8 mouse cellular contexts compared by ENCODE assay signal in genomic region chr6:52002676-52003075, GRCm38 (mm10). TPM values are rescaled to one million over a fixed set of nuclear protein-coding genes. Genes with fewer than 3 reads are reported as not detected.
DNase-seq lines count a peak whose midpoint lies in the region; ATAC-seq lines count a peak whose summit lies in the region.

No protein-coding gene starts in this region.

- ATAC-seq in heart, embryonic 11.5 days (replicated peaks; ENCODE audit: insufficient number of reproducible peaks, low FRiP score, low TSS enrichment), result no peak
- ATAC-seq in kidney, embryonic 14.5 days (ENCODE audit: low FRiP score, low TSS enrichment), result no peak
- ATAC-seq in neural tube, embryonic 14.5 days (ENCODE audit: low read depth), result no peak

- no peak overlapping the region for H3K9ac ChIP-seq in heart, embryonic 11.5 days (ENCODE audit: low read depth, low read length)
- no peak overlapping the region for H3K9ac ChIP-seq in kidney, embryonic 14.5 days (ENCODE audit: low read depth, low read length)
- no peak overlapping the region for H3K9ac ChIP-seq in neural tube, embryonic 14.5 days (replicated peaks; ENCODE audit: low read depth, low read length)

- H3K36me3 ChIP-seq in heart, embryonic 11.5 days (ENCODE audit: control insufficient read depth, insufficient read depth, low read length), result no peaks in the 10 kb centered on the region
- no peaks in the 10 kb centered on the region for H3K36me3 ChIP-seq in kidney, embryonic 14.5 days (ENCODE audit: control insufficient read depth, insufficient read depth, low read length)
- no peaks in the 10 kb centered on the region for H3K36me3 ChIP-seq in neural tube, embryonic 14.5 days (ENCODE audit: control insufficient read depth, insufficient read depth, low read length)

- 37% methylated on average over 8 of the region's 8 CpGs for WGBS in heart, embryonic 11.5 days (ENCODE audit: insufficient replicate concordance)
- 16% methylated on average over 8 of the region's 8 CpGs for WGBS in kidney, embryonic 14.5 days
- WGBS in neural tube, embryonic 14.5 days, result 4% methylated on average over 8 of the region's 8 CpGs

- no peaks in the 10 kb centered on the region for H3K9me3 ChIP-seq in heart, embryonic 11.5 days (replicated peaks; ENCODE audit: control insufficient read depth, low read length)
- H3K9me3 ChIP-seq in kidney, embryonic 14.5 days (ENCODE audit: control insufficient read depth, low read length), result no peaks in the 10 kb centered on the region
- H3K9me3 ChIP-seq in neural tube, embryonic 14.5 days (ENCODE audit: control insufficient read depth, low read length), result no peaks in the 10 kb centered on the region

- H3K4me1 ChIP-seq in heart, embryonic 11.5 days (ENCODE audit: control insufficient read depth, insufficient read depth, low read length), result peaks cover 4% of the 10 kb centered on the region; the same call in 1 of the 2 replicates
- peaks cover 19% of the 10 kb centered on the region for H3K4me1 ChIP-seq in kidney, embryonic 14.5 days (ENCODE audit: control insufficient read depth, insufficient read depth, low read length)
- H3K4me1 ChIP-seq in neural tube, embryonic 14.5 days (ENCODE audit: control insufficient read depth, insufficient read depth, low read length), result peaks cover 21% of the 10 kb centered on the region

- peaks cover 34% of the 10 kb centered on the region for H3K27me3 ChIP-seq in heart, embryonic 11.5 days (ENCODE audit: control insufficient read depth, insufficient read depth, low read length)
- no peaks in the 10 kb centered on the region; the same call in none of the 2 replicates for H3K27me3 ChIP-seq in kidney, embryonic 14.5 days (ENCODE audit: control insufficient read depth, insufficient read depth, low read length)
- H3K27me3 ChIP-seq in neural tube, embryonic 14.5 days (ENCODE audit: control insufficient read depth, insufficient read depth, low read length), result no peaks in the 10 kb centered on the region

- H3K27ac ChIP-seq in heart, embryonic 11.5 days (ENCODE audit: low read depth, low read length), result no peak overlapping the region
- no peak overlapping the region for H3K27ac ChIP-seq in kidney, embryonic 14.5 days (ENCODE audit: low read depth, low read length)
- no peak overlapping the region for H3K27ac ChIP-seq in neural tube, embryonic 14.5 days (ENCODE audit: low read depth, low read length)

- DNase-seq in heart, postnatal 4 days, result peak; percentile 40
- peak; percentile 9 for DNase-seq in urinary bladder, postnatal 25 days (ENCODE audit: low spot score)
- DNase-seq in urinary bladder, postnatal 4 days (ENCODE audit: low spot score in 2 of 2), result no peak
- DNase-seq in gastrocnemius, postnatal 10 days, result no peak
- DNase-seq in spleen, adult 18-20 months, result no peak

- H3K4me2 ChIP-seq in heart, embryonic 11.5 days, result no peak overlapping the region
- peak overlapping the region; percentile 22; the same call in 1 of the 2 replicates for H3K4me2 ChIP-seq in kidney, embryonic 14.5 days (replicated peaks; ENCODE audit: low read depth, low read length)
- H3K4me2 ChIP-seq in neural tube, embryonic 14.5 days (ENCODE audit: low read depth, low read length), result peak overlapping the region; percentile 33

- H3K4me3 ChIP-seq in heart, embryonic 11.5 days (ENCODE audit: low read depth, low read length), result no peak overlapping the region
- H3K4me3 ChIP-seq in kidney, embryonic 14.5 days (ENCODE audit: low read length), result no peak overlapping the region
- H3K4me3 ChIP-seq in neural tube, embryonic 14.5 days (ENCODE audit: low read depth, low read length), result peak overlapping the region; percentile 3; the same call in 1 of the 2 replicates

RNA-seq across cellular contexts. Expression of gene Skap2, which starts 9.7 kb away (rescaled TPM):
- total RNA-seq in heart, postnatal 4 days (2021), result 10 to 100 TPM in 1 of 2 experiments, 1 to 10 TPM in 1; 9.5 to 11.8 TPM
- 16.1 and 16.9 TPM in 2 replicates for polyA plus RNA-seq in heart, embryonic 11.5 days (2014; fragmentation: Nextera tagmentation; extraction: Ambion mirVana)
- polyA plus RNA-seq in kidney, embryonic 14.5 days (2014; fragmentation: Nextera tagmentation; extraction: Ambion mirVana), result 29.2 and 33.8 TPM in 2 replicates
- 26.1 and 31.5 TPM in 2 replicates for polyA plus RNA-seq in neural tube, embryonic 14.5 days (2014; fragmentation: Nextera tagmentation; extraction: Ambion mirVana)
- total RNA-seq in gastrocnemius, postnatal 10 days (2021), result 1 to 10 TPM; 6.1 to 9.1 TPM

Comparison
In these comparisons a context has a peak if more than half of its experiments do, and no peak if none do; other contexts are left out.
1. DNase-seq: peak in heart, postnatal 4 days (single experiment) and urinary bladder, postnatal 25 days (single experiment); none in urinary bladder, postnatal 4 days (0 of 2), gastrocnemius, postnatal 10 days (single experiment) and spleen, adult 18-20 months (0 of 2).